Mouse (Mus musculus) small intestine, adult 2 months (tissue): ENCODE results near the gene Sema6b.

Experiments used
- CTCF ChIP-seq: fragments of 200-500 bp; IDR thresholded peaks from 2 replicates; pipeline ENCODE4 v1.5.1; 2012; ENCODE audit warnings: low read depth, mild to moderate bottlenecking, control low read depth, inconsistent platforms, low read length, moderate library complexity, mixed read lengths; ENCODE audit not compliant: insufficient replicate concordance, insufficient read length; ENCODE audit errors: extremely low read depth
- POLR2A ChIP-seq: fragments of 200-500 bp; IDR thresholded peaks from 2 replicates; pipeline ENCODE4 v1.6.1; 2012; ENCODE audit warnings: low read depth, mild to moderate bottlenecking, control low read depth, inconsistent platforms, low read length, moderate library complexity

DNA sequence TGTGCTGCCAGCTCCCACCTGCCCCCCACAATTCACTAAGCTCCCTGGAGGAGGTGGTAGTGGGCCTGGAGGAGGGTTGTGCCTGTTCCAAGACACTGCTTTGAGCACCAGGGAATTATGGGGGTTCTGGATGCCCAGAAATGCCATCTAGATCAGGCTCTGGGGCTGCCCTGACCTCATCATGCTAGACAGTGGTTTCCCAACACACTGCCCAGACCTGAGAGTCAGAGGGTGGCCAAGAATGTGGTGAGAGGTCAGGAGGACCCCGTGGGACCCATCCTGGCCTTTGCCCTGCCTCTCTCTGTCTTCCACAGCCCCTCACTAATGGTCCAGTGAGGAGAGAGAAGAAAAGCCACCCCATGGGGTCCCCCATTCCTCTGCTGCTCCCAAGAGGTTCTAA is 29.1 kb downstream of the Sema6b start:
- no peak for TF ChIP-seq CTCF
- TF ChIP-seq POLR2A, result no peak
